In the genomic region with DNA sequence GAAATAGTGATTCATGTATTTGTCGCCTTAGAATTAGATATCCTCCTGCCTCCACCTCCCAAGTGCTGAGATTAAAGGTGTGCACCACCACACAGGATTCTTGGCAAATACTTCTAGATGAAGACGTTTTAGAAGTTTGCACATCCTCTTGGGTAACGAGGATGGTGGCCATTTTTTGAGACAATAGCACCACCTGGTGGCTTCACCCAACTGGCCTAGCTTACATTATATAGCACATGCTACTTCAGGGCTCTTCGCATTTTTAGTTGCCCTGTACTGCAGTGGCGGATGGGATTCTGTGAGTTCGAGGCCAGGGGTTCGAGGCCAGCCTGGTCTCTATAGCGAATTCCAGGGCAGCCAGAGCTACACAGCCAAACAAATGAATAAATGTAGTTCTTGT, we compare ENCODE assay signal across 9 mouse cellular contexts. TPM values are rescaled to one million over a fixed set of nuclear protein-coding genes. Genes with fewer than 3 reads are reported as not detected.
A peak's percentile ranks its signal among the peaks of the same experiment; 100 is the strongest.
DNase-seq lines count a peak whose midpoint lies in the region; ATAC-seq and TF ChIP-seq lines count a peak whose summit lies in the region.
"Had no signal": no experiment of that assay in that cellular context is flagged by ENCODE, and none has a peak within 500 bp of the region (broad histone marks: within the 10 kb centered on the region; RNA-seq: fewer than 3 reads in every experiment).

No protein-coding gene starts in this region.

- no peak overlapping the region for H3K9ac ChIP-seq in liver, embryonic 14.5 days (replicated peaks)
- no peak overlapping the region for H3K9ac ChIP-seq in neural tube, embryonic 12.5 days
- H3K9ac ChIP-seq in stomach, embryonic 15.5 days: no peak overlapping the region
- H3K9ac ChIP-seq: embryonic facial prominence, embryonic 15.5 days had no signal

- H3K4me1 ChIP-seq in liver, embryonic 14.5 days (replicated peaks; ENCODE audit: control insufficient read depth in 2 of 2, insufficient read depth in 2 of 2, low read length in 1 of 2): peaks cover 0 to 3% of the 10 kb centered on the region in 2 experiments; a peak in 1 of 4 replicates
- H3K4me1 ChIP-seq in neural tube, embryonic 12.5 days: no peaks in the 10 kb centered on the region
- H3K4me1 ChIP-seq in stomach, embryonic 15.5 days: 0 out of 2 replicates have a peak, but pooled peaks cover 3% of the 10 kb centered on the region
- H3K4me1 ChIP-seq: embryonic facial prominence, embryonic 15.5 days had no signal

- intact Hi-C loops in heart, postnatal 10 days (cut with DNase I): loop anchor here (1.0 to 5.0 kb wide), 5 partner anchors 60 to 414 kb away; a partner anchor contains a TSS

- TF ChIP-seq EP300 in liver, embryonic 14.5 days (IDR thresholded peaks at IDR 0.05; ENCODE audit: low read depth): no peak

- DNase-seq in CD4-positive, CD25-positive, alpha-beta regulatory T cell, adult 2 months (ENCODE audit: low read depth, low spot score): peak; percentile 90
- peak; percentile 88 for DNase-seq in brain, adult 2 months (ENCODE audit: low read depth, low spot score)
- DNase-seq in fibroblast of lung, adult 2 months (ENCODE audit: low read depth): peak; percentile 48
- DNase-seq in heart, postnatal 10 days: peak; percentile 80 to 86
- DNase-seq in kidney, postnatal 25 days: peak; percentile 76 to 90
- peak; percentile 35 to 58 (median 56) for DNase-seq in liver, embryonic 14.5 days (ENCODE audit: low read depth in 3 of 3, low spot score in 3 of 3)

- H3K27me3 ChIP-seq in liver, embryonic 14.5 days (ENCODE audit: control insufficient read depth, insufficient read depth, low read length): no peaks in the 10 kb centered on the region
- H3K27me3 ChIP-seq in neural tube, embryonic 12.5 days (replicated peaks): no peaks in the 10 kb centered on the region
- no peaks in the 10 kb centered on the region for H3K27me3 ChIP-seq in stomach, embryonic 15.5 days (replicated peaks)
- H3K27me3 ChIP-seq: embryonic facial prominence, embryonic 15.5 days had no signal

- H3K4me3 ChIP-seq in liver, embryonic 14.5 days (ENCODE audit: insufficient read depth in 1 of 2, low read depth in 2 of 2, low read length in 2 of 2): no peak overlapping the region
- no peak overlapping the region for H3K4me3 ChIP-seq in neural tube, embryonic 12.5 days
- no peak overlapping the region for H3K4me3 ChIP-seq in stomach, embryonic 15.5 days (replicated peaks)
- H3K4me3 ChIP-seq: embryonic facial prominence, embryonic 15.5 days had no signal

- no peaks in the 10 kb centered on the region for H3K36me3 ChIP-seq in liver, embryonic 14.5 days (replicated peaks; ENCODE audit: control insufficient read depth, insufficient read depth, low read depth)
- no peaks in the 10 kb centered on the region for H3K36me3 ChIP-seq in neural tube, embryonic 12.5 days
- no peaks in the 10 kb centered on the region for H3K36me3 ChIP-seq in stomach, embryonic 15.5 days
- H3K36me3 ChIP-seq: embryonic facial prominence, embryonic 15.5 days had no signal

- peak; percentile 67; the same call in 1 of the 2 replicates for ATAC-seq in liver, embryonic 14.5 days (ENCODE audit: insufficient read depth)
- ATAC-seq in neural tube, embryonic 12.5 days (ENCODE audit: low FRiP score, low read depth): peak; percentile 48; the same call in 1 of the 2 replicates
- ATAC-seq in stomach, embryonic 15.5 days (ENCODE audit: insufficient read depth, low FRiP score, low read depth): 0 out of 2 replicates have a peak, but pooled peaks have one; percentile 28

- H3K9me3 ChIP-seq in liver, embryonic 14.5 days (ENCODE audit: control insufficient read depth, low read length): no peaks in the 10 kb centered on the region
- no peaks in the 10 kb centered on the region for H3K9me3 ChIP-seq in neural tube, embryonic 12.5 days
- no peaks in the 10 kb centered on the region for H3K9me3 ChIP-seq in stomach, embryonic 15.5 days
- H3K9me3 ChIP-seq: embryonic facial prominence, embryonic 15.5 days had no signal

- no peak overlapping the region for H3K4me2 ChIP-seq in liver, embryonic 14.5 days (ENCODE audit: low read depth)
- H3K4me2 ChIP-seq in neural tube, embryonic 12.5 days (replicated peaks): no peak overlapping the region
- no peak overlapping the region for H3K4me2 ChIP-seq in stomach, embryonic 15.5 days
- H3K4me2 ChIP-seq: embryonic facial prominence, embryonic 15.5 days had no signal

- no peak overlapping the region for H3K27ac ChIP-seq in liver, embryonic 14.5 days
- H3K27ac ChIP-seq in neural tube, embryonic 12.5 days: no peak overlapping the region
- H3K27ac ChIP-seq in stomach, embryonic 15.5 days: no peak overlapping the region
- H3K27ac ChIP-seq: embryonic facial prominence, embryonic 15.5 days had no signal

- 18% methylated on average over 8 of the region's 8 CpGs for WGBS in liver, embryonic 14.5 days (ENCODE audit: insufficient replicate concordance)
- 41% methylated on average over 8 of the region's 8 CpGs for WGBS in neural tube, embryonic 12.5 days
- WGBS in stomach, embryonic 15.5 days: 24% methylated on average over 8 of the region's 8 CpGs

- peak; percentile 83 for TF ChIP-seq CTCF in liver, embryonic 14.5 days (IDR thresholded peaks at IDR 0.05; ENCODE audit: low read depth)

RNA-seq across cellular contexts. Expression of a gene that starts 44.1 kb away (rescaled TPM):
- 10 to 100 TPM; 23.3 to 27.7 TPM for total RNA-seq in heart, postnatal 10 days (2021)
- 20.9 and 31.3 TPM in 2 replicates for polyA plus RNA-seq in liver, embryonic 14.5 days (2012; rRNA removed)
- polyA plus RNA-seq in liver, embryonic 14.5 days (2014; fragmentation: Nextera tagmentation; extraction: Ambion mirVana): 37.7 and 41.4 TPM in 2 replicates
- polyA plus RNA-seq in neural tube, embryonic 12.5 days (2016; fragmentation: Nextera tagmentation; extraction: Ambion mirVana): 92.8 and 98.4 TPM in 2 replicates
- 116 and 122 TPM in 2 replicates for polyA plus RNA-seq in stomach, embryonic 15.5 days (2015; fragmentation: Nextera tagmentation; extraction: Ambion mirVana)

RNA-seq across cellular contexts. Expression of a gene that starts 59.2 kb away (rescaled TPM):
- total RNA-seq in heart, postnatal 10 days (2021): 10 to 100 TPM; 19.6 to 20.3 TPM
- 3.7 and 6.1 TPM in 2 replicates for polyA plus RNA-seq in liver, embryonic 14.5 days (2012; rRNA removed)
- 12.2 and 13.7 TPM in 2 replicates for polyA plus RNA-seq in liver, embryonic 14.5 days (2014; fragmentation: Nextera tagmentation; extraction: Ambion mirVana)
- polyA plus RNA-seq in neural tube, embryonic 12.5 days (2016; fragmentation: Nextera tagmentation; extraction: Ambion mirVana): 26.8 and 28.9 TPM in 2 replicates
- polyA plus RNA-seq in stomach, embryonic 15.5 days (2015; fragmentation: Nextera tagmentation; extraction: Ambion mirVana): 23.1 and 24.2 TPM in 2 replicates

RNA-seq across cellular contexts. Expression of a gene that starts 59.5 kb away (rescaled TPM):
- total RNA-seq in heart, postnatal 10 days (2021): 1 to 10 TPM; 5.9 to 7.5 TPM
- polyA plus RNA-seq in liver, embryonic 14.5 days (2012; rRNA removed): 0.56 and 0.94 TPM in 2 replicates
- polyA plus RNA-seq in liver, embryonic 14.5 days (2014; fragmentation: Nextera tagmentation; extraction: Ambion mirVana): 0.85 and 0.94 TPM in 2 replicates
- polyA plus RNA-seq in neural tube, embryonic 12.5 days (2016; fragmentation: Nextera tagmentation; extraction: Ambion mirVana): 22.4 and 23.4 TPM in 2 replicates
- polyA plus RNA-seq in stomach, embryonic 15.5 days (2015; fragmentation: Nextera tagmentation; extraction: Ambion mirVana): 16.4 and 18.1 TPM in 2 replicates
